Mouse (Mus musculus): ENCODE measurements around the gene Ncf2.
A peak's percentile ranks its signal among the peaks of the same experiment; 100 is the strongest.
"Not testable (repeated sequence)": the region's sequence is repeated elsewhere in the genome, so short reads cannot be mapped to it uniquely, and the experiment has no call there.

The Ncf2 gene

DNA sequence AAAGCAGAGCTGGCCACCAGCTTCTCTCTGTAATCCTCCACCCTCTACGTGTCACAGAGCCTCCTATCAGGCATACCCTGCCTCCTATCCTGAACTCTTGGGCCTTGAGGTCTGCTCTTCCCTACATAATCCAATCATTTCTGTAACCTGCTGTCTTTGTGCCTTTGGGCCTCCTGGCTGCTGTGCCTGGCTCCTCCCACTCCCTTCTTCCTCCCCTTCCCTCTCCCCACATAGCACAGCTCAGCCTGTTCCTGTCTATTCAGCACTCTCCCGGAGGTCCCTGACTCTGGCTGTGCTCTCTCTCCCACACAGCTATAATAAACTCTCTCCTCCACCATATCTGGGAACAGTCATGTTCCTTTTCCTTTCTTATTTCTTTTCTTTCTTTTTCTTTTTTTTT, at the start of gene Ncf2:
Gene Ncf2, plus strand, starts transcription at position 298 of the 400 bp plus-strand sequence.
- DNase-seq: no peak

DNA sequence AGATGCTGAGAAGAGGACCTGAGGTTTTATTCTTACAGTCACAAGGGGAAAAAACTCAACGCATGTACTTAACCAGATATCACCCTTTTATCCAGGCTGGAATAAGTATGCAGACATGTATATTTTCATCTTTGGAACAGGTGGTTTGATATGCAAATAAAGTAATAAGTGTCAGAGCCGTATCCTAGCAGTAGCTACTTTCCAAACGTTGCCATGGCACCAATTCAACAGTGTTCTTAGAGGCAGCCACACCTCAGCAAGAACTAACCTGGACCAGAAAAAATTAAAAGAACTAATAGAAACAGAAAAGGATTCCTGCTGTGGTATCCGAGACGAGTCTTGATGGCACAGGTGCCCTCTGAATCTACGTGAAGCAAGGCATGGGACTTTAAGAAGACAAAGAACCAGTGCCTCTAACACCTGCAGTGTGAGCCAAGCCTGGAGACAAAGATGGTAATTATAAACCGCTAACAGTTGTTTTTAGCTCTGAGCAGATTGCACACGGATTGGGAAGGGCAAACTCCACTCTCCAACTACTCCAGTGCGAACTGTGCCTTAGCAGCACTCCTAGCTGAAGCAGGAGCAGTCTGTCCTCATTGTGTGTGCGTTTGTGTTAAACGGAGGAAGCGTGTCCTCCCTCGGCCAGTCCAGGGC, 49.6 kb upstream of the Ncf2 start, which contains the start of gene Apobec4:
Gene Apobec4, plus strand, starts transcription at position 240 of the 654 bp plus-strand sequence.
- DNase-seq: no peak

DNA sequence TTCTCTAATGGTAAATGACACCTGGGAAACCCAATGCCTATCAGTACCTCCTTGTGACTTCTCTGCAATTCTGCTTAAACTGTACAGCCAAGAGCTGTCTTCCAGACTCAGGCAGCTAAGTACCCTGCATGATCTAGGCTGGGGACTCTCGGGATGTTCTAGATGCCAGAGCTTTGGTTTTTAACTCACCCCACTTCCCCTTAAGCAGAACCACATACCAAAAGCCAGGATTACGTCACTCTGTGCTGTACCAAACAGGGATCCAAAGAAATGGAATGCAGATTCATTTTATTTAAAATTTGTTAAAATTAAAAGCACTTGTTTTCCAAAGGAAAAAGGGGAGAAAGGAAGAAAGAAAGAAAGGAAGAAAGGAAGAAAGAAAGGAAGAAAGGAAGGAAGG, 38.2 kb upstream of the Ncf2 start:
- DNase-seq: no peak

DNA sequence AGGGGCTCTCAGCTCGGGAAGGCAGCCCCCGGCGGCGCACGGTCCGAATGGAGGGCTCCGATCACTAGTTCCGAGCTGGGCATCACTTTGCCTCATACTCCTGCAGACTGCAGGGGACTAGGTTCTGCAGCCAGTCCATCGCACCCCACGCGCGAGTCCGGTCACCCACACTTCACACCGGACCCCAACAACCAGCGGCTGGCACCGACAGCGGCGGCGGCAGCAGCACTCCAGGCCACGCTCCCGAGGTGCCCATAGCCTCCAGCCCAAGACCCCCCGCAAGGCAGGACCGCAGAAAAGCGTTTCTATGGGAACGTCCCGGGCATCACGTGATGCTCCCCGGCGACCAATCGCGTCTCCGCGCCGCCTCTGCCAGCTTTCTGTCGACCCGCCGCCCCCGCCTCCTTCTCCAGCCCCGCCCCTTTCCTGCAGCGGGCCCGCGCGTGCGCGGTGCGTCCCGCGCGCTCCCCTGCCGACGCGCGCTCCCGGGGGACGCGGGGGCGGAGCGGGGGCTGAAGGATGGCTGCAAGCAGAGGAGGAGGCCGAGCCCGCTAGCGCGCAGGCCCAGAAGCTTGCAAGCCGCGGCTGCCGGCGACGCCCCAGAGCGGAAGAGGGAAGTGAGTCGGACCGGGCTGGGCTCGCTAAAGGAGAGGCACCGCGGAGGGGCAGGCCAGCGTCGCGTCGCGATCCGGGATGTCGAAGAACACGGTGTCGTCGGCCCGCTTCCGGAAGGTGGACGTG, 33.8 kb upstream of the Ncf2 start, which contains the start of the genes Rgl1 and Arpc5:
Gene Rgl1, minus strand, starts transcription at position 320 of the 741 bp plus-strand sequence.
Gene Arpc5, plus strand, starts transcription at position 511 of the 741 bp plus-strand sequence.
- peak; percentile 97 to 98 for DNase-seq

DNA sequence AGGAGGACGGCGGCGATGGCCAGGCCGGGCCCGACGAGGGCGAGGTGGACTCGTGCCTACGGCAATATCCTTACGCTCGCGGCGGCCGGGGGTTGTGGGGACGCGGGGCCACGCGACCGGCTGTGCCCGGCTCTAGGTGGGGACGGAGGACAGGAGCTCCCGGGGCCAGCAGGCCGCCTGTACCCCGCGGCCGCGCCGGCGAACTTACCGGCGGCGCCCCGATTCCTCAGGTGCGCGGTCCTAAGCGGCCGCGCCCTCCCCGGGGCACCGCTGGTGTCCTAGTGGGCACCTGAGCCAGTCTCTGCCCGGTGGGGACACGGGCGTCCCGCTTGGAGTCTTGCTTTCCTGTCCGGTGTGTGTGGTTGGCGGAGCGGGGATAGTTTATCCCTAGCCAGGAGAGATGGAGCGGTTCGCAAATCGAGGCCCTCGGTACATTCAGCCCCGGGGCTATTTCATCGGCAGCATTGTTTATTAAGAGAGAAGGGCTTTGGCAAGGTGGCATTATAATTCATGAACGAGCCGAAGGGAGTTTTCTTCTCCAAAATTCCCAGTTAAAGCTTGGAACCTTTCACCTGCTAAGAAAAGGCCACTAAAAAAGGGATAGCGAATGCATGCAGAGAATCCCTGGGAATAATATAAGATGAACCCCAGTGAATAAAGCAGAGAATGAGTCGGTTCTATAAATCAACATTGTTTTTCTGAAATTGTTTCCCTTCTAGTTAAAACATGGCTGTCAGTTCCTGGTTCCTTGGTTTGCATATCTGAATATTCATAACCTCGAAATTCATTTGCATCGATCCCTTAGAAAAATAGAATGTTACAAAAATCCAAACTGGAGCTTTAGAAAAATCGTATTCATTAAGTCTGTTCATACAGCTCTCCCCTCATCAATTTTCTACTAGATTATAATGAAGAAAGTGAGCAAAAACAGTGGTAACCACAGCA, 32.9 kb upstream of the Ncf2 start:
- no peak for DNase-seq

DNA sequence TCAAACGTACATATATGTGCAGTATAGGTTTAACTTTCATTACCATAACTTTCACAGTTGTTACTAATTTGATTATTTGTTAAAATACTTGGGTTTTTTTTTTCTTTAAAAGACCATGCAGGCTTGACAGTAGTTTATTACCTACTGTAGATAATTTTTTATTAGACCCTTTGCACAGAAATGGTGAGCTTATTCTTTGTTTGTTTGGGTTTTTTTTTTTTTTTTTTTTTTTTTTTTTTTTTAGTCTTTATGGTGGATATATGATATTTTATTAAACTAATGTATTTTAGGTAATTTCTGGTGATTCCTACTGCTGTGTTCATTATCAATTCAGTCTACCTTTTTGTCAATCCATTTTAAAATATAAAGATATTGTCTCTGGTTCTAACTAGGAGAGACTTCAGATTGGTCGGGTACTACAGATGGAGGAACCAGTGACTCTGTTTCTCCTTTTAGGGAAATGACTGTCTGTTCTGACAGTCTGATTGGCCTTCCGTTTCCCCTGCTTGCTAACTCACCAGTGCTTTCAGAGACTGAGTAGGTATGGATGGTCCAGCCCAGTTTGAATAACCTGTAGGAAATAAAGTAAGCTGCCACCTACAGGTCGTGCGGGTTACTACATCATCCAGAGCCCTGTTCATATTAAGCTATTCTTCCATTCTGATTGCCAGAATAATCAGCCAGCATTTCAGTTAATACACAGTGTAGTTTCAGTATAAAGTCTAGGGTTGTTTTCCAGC, 32.1 kb upstream of the Ncf2 start:
- peak; percentile 88 to 93 for DNase-seq

DNA sequence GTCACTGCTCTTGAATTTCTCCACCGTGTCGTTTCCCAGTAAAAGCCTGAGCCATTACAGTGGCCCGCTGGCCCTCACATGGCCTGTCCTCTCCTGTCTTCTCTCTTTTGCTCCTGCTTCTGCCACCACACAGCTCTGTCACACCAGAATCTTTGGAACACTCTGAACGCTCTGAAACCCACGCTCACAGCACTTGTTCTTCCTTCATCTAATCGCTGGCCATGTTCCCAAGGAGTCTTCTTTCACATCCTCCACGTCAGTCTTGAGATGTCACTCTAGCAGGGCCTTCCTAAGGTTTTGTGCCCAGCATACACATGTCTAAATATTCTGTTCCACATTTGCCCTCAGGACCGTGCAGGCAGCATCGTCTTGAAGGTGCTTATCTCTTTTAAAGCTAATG, 29.0 kb upstream of the Ncf2 start:
- no peak for DNase-seq

DNA sequence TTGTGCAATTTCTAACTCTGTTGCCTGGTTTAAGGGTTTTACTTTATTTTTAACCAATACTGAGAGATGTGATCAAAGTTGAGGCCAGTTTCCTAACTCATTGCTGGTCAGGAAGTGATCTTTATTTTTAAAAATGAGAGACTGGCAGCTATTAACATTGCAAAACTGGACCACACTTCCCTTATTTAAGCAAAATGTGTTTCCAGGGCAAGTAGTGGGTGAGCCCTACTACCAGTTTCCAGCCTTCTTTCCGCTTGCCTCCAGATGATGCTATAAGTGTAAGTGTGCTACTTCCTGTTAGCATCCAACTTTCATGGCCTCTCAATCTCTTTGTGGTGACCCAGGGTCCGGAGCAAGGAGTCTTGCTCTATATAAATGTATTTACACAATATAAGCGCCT, 25.4 kb upstream of the Ncf2 start:
- not testable (repeated sequence) for DNase-seq

DNA sequence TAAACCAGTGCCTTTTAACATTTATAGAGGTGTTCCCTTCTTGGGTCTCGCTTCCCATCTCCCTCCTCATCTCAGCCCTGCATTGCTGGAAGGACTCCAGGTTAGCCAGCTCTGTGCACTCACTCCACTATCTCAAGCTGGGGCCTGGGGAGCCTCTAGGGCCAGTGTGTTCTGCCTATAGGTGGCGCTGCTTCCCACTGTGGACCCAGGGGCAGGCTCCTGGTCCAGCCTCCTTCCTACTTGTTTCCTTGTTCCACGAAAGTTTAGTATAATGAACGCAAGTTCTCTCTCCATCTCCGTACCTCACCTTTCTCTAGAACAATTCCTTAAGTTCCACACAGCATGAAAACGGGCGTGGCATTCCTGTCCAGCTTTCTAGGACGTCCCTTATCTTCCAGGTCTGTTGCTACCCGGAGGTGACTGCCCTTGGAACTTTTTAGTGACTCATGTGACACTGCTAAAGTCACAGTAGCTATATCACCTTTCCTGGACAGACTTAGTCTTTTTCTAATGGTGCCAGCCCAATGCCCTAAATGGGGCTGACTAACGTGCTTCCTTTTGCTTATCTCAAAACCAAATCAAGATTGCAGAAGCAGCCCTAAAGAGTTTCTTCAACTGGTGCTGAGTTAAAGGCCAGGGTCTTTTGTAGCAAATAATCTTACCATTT, 20.8 kb upstream of the Ncf2 start:
- peak; percentile 57 to 73 for DNase-seq

DNA sequence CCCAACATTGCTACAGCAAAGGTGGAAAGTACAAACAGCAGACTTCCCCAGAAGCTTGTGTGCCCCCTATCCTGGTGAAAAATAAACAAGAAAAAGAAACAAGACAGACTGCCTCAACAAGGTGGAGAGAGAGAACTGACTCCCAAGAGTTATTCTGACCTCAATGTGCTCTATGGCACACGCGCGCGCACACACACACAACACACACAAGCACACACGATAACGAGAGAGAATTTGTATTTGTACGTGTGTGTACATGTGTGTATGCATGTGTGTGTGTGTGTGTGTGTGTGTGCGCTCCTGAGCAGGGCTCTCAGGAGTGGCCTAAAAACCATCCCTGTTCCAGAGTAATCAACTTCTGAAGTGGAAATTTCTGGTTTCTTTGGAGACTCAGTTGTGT, 15.4 kb upstream of the Ncf2 start:
- DNase-seq: no peak

DNA sequence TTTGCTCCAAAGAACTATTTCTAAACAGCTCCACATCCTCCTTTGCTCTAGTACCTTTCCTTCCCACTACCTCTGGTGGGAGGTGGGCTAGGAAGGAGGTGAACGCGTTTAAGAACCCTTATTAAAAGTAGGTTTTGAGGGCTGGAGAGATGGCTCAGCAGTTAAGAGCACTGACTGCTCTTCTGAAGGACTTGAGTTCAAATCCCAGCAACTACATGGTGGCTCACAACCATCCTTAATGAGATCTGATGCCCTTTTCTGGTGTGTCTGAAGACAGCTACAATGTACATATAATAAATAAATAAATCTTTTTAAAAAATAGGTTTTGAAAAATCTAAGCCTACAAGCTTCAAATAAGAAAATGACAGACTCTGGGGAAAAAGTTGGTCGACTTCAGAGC, 14.5 kb upstream of the Ncf2 start:
- not testable (repeated sequence) for DNase-seq

DNA sequence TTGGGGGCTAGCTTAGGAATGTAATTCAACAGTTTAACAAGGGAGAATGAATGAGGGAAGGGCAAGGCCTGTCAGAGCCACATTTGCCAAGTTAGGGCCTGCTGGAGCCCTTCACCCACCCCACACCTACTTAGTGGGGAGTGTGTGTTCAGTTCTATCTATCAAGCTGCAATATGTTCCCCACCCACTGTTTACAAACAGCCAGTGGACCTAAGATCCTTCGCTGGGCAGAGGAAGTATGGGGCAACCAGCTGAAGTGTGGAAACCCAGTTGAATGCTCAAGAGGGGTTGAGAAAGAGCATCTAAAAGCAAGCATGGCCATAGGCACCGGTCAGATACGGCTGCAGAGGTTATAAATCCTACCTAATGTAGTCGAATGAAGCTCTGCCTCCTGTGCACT, 13.0 kb upstream of the Ncf2 start:
- no peak for DNase-seq

DNA sequence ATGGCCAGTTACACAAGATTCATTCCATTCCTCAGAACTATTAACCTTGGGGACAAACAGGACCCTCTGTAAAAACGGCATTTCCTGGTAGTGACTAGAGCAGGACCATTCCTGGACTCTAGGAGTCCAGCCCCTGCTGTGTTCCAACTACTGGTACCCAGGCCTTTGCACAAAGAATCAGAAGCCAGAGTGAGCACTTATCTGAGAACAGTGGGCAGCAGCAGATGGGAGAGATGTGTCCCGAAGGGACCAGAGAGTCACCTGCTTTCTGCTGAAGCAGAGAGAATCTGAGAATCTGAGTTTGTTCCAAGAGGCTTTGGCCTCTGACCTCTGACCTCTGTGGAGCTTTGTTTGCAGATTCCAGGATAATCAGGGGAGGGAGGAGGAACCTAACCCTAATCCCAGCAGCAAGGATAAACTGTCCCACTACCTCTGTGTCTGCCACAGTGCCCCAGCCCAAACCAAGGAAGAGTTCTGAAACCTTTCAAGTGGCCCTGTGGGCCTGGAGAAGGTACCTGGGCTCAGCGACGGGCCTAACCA, 11.8 kb upstream of the Ncf2 start:
- DNase-seq: no peak

DNA sequence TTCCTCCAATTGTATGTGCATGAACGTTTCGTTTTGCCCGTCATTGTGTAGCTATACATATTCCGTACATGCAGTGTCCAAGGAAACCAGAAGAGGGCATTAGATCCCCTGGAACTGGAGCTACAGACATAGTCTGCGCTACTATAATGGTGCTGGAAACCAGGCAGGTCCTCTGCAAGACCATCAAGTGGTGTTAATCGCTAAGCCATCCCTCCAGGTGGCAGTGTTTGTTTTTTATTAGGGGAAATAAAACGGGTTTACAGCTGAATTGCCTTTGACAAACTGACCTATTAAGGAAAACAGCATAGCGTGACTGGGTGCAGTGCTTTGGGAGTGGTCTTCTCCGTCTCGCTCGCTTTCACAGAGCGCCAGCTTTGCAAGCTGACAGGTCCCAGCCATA, 9.7 kb upstream of the Ncf2 start:
- DNase-seq: peak in 1 of 2 experiments; percentile 32

DNA sequence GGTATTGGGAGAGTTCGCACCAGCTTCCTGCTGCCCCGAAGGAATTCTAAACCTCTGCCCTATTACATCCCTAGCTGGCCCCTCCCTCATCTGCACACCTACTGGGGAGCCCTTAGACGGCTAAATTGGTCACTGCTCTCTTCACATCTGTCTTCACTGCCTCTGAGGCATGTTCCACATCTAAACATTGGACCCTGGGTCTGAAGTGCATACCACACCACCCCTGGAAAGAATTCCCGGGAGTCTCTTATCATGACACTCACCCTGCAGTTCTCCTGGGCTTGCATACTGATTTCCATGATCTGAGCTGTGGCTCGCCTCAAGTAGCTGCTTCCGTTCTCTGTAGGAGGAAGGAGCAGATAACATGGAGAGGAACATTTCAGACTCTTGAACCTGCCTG, 9.2 kb upstream of the Ncf2 start:
- DNase-seq: no peak

DNA sequence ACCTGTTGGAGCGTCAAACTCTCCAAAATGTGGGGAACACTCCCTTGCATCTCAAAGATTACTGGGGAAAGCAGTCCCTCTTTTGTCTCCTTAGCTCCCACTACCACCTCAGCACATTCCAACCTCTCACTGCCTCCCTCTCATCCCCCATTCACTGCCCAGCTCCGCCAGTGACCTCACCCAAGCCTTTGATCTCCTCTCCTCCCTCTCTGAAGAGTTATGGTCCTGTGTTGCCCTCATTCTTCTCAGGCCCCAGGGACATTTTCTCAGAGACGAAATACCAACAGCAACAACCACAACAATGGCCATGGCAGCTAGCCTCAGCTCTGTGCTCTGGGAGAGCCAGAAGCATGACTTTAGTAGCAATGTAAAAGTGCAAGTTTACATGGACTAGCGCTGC, 8.7 kb upstream of the Ncf2 start:
- DNase-seq: no peak

DNA sequence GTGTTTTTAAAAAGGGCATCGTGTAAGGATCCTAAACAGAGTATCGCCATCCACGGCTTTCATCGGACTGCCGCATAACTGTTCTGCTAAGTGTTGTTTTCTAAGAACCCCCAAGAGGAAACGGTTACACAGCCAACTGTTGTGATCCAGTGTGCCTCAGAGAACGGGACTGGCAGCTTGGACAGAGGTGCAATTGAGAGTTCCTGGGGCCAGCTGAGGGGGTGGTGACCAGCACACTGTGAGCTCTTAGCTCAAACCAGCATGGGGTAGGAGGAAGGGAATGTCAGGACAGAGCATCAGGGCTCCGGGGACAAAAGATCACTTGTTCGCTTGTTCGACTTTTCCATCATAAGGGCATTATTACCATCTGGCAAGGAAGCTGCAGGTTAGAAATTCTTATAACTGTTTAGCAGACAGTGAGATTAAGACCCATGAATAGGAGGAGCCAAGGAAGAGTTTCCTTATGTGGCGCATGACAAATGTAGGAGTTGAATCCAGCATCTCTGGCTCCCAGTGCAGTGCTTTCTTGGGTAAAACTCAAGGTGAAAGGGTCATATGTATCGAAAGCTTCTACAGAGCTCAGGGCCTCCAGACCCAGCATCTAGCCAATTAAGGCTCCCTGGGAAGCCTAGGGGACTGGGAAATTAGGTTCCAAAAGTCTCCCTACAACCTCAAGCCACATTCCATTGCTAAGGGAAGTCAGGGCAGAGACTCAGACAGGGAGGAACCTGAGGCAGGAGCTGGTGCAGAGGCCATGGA, 7.1 kb upstream of the Ncf2 start:
- no peak for DNase-seq

DNA sequence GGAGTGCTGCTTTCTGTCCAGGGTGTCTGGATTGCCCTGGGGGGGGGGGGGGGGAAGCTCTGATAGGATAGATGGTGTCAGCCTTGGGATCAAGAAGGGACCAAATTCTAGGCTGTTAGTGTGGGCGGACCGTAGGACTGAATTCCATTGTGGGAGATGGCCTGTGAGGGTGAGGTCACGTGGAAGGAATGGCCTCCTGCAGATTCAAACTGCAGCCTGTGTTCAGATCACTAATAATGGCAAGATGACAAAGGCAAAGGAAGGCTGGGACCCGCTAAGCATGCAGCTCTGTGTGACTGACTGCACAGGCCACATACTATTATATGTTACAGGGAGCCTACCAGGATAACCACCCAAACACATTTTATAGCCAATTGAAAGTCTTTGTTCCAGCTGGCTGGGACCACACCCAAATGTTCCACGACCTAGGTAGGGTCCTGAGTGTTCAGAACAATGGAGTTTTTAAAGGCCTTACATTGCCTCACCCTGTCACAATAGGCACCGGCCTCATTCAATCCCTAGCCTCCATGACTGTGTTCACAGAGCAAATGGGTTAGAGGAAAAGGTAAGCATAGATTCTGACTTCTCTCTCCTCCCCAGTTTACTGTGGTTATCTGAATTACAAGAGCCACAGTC, 6.4 kb upstream of the Ncf2 start:
- no peak for DNase-seq

DNA sequence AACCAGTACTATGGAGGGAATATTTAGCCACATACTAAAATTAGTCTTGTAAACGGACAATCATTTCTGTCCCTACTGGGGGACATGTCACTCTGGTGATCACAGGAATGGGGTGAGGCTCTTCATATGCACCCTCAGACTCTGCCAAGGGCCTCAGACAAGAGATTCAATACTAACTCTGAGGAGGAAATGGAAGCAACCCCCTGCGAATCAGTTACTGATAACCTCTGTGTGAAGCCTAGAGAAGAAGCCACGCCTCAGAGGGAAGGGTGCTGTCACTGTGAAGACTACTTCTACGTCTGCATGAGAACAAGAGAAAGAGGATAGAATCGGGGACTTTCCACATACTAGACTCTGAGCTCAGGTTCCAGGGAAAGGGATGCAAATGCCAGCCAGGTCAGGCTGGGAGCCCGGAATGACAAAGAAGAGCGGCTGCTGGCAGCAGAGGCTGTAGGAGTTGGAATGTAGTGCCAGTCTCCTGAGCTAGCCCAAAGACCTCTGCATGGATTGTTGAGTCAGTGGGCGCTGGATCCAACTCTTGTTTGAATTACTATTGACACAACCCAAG, 4.2 kb upstream of the Ncf2 start:
- no peak for DNase-seq

DNA sequence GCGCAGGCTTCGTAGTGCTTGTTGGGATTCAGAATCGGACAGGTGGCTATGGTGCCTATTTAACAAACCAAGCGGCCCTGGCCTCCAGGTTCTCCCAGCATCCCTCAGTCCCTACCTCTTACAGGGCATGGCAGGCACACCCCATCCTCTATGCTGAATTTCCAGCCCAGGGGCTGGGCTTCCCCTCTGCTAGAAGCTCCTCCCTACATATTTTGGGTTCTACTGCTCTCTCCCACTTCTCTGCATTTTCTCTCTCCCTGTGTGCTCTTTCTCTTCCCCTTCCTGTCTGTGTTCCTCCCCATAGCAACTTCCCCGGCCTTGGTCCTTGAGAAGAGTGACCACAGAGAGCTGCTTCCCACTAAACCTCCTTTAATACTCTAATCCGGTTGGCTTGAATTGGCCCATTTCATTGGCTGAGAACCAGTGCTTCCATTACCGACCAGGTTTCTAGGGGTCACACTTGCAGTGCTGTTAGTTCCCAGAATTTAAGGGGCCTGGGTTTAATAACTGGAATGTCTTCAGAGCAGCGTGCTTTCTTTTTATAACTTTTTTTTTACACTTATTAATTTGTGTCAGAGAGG, 3.2 kb upstream of the Ncf2 start:
- DNase-seq: no peak
